Mouse (Mus musculus): ENCODE results near the gene Gpsm2.

The Gpsm2 gene

GRCm38 (mm10) chr3:108722036-108722872 lies at the start of gene Gpsm2:
Gene Gpsm2 (minus strand): TSS chr3:108722309.
- DNase-seq, result peak; percentile 92

GRCm38 (mm10) chr3:108770725-108771368 lies 48.7 kb upstream of the Gpsm2 start:
- peak; percentile 46 to 50 for DNase-seq

GRCm38 (mm10) chr3:108769547-108769946 lies 47.4 kb upstream of the Gpsm2 start:
- no peak for DNase-seq

GRCm38 (mm10) chr3:108767416-108767815 lies 45.3 kb upstream of the Gpsm2 start:
- DNase-seq, result no peak

- DNase-seq, result no peak
Measured at GRCm38 (mm10) chr3:108766943-108767342, 44.8 kb upstream of the Gpsm2 start.

GRCm38 (mm10) chr3:108765476-108765875 lies 43.4 kb upstream of the Gpsm2 start:
- no peak for DNase-seq

GRCm38 (mm10) chr3:108764976-108765375 lies 42.9 kb upstream of the Gpsm2 start:
- DNase-seq, result no peak

- DNase-seq, result no peak
Measured at GRCm38 (mm10) chr3:108763691-108764090, 41.6 kb upstream of the Gpsm2 start.

GRCm38 (mm10) chr3:108762597-108763111 lies 40.5 kb upstream of the Gpsm2 start:
- DNase-seq, result no peak

GRCm38 (mm10) chr3:108759566-108760420 lies 37.7 kb upstream of the Gpsm2 start:
- no peak for DNase-seq

- no peak for DNase-seq
Measured at GRCm38 (mm10) chr3:108757570-108757969, 35.5 kb upstream of the Gpsm2 start.

- DNase-seq, result no peak
Measured at GRCm38 (mm10) chr3:108756131-108756530, 34.0 kb upstream of the Gpsm2 start.

- no peak for DNase-seq
Measured at GRCm38 (mm10) chr3:108755542-108755941, 33.4 kb upstream of the Gpsm2 start.

- DNase-seq, result no peak
Measured at GRCm38 (mm10) chr3:108754541-108754940, 32.4 kb upstream of the Gpsm2 start.

- no peak for DNase-seq
Measured at GRCm38 (mm10) chr3:108751691-108752090, 29.6 kb upstream of the Gpsm2 start.

- no peak for DNase-seq
Measured at GRCm38 (mm10) chr3:108751061-108751460, 29.0 kb upstream of the Gpsm2 start.

GRCm38 (mm10) chr3:108744060-108744459 lies 22.0 kb upstream of the Gpsm2 start:
- DNase-seq, result no peak

- DNase-seq, result no peak
Measured at GRCm38 (mm10) chr3:108739045-108739708, 17.1 kb upstream of the Gpsm2 start, which contains the start of gene Aknad1. Gene Aknad1 (plus strand): TSS chr3:108739658.

- no peak for DNase-seq
Measured at GRCm38 (mm10) chr3:108737761-108738160, 15.7 kb upstream of the Gpsm2 start.

GRCm38 (mm10) chr3:108730316-108730715 lies 8.2 kb upstream of the Gpsm2 start:
- DNase-seq, result no peak

- no peak for DNase-seq
Measured at GRCm38 (mm10) chr3:108727776-108728175, 5.7 kb upstream of the Gpsm2 start.

GRCm38 (mm10) chr3:108727344-108727743 lies 5.2 kb upstream of the Gpsm2 start:
- no peak for DNase-seq
